Mouse (Mus musculus) limb, embryonic 14.5 days (tissue): ENCODE results near the gene Hfe2. TPM values are rescaled to one million over a fixed set of nuclear protein-coding genes. Genes with fewer than 3 reads are reported as not detected.

Source experiments
- ATAC-seq: fragments of 200-750 bp; cut with Nextera tagmentation; 2 replicates; pipeline ENCODE4 v1.8.0; 2017; ENCODE audit warnings: low read depth, moderate number of reproducible peaks, moderate TSS enrichment; ENCODE audit not compliant: low FRiP score
- DNase-seq: peaks from one replicate; pipeline ENCODE4 v3.0.0-alpha.2; 2015; ENCODE audit warnings: low spot score
- H3K27ac ChIP-seq: fragments of 300-500 bp; sonication (generic); replicated peaks from 2 replicates; pipeline ENCODE4 v1.5.1; 2014; ENCODE audit warnings: low read depth, mild to moderate bottlenecking, low read length, moderate library complexity, mixed read lengths
- H3K27me3 ChIP-seq: fragments of 300-500 bp; sonication (generic); 2 replicates; pipeline ENCODE4 v1.6.1; 2014; ENCODE audit warnings: low read length, mixed read lengths; ENCODE audit not compliant: control insufficient read depth, insufficient read depth
- H3K36me3 ChIP-seq: fragments of 300-500 bp; sonication (generic); 2 replicates; pipeline ENCODE4 v1.6.1; 2014; ENCODE audit warnings: mild to moderate bottlenecking, low read length, moderate library complexity, mixed read lengths; ENCODE audit not compliant: control insufficient read depth, insufficient read depth
- H3K4me1 ChIP-seq: fragments of 300-500 bp; sonication (generic); 2 replicates; pipeline ENCODE4 v1.6.1; 2014; ENCODE audit warnings: antibody characterized with exemption, low read length, mixed read lengths; ENCODE audit not compliant: control insufficient read depth, insufficient read depth
- H3K4me2 ChIP-seq: fragments of 300-500 bp; sonication (generic); replicated peaks from 2 replicates; pipeline ENCODE4 v1.6.1; 2014; ENCODE audit warnings: low read depth, mild to moderate bottlenecking, low read length, moderate library complexity; ENCODE audit not compliant: severe bottlenecking
- H3K4me3 ChIP-seq: fragments of 300-500 bp; sonication (generic); replicated peaks from 2 replicates; pipeline ENCODE4 v1.5.1; 2014; ENCODE audit warnings: low read length
- H3K9ac ChIP-seq: fragments of 300-500 bp; sonication (generic); 2 replicates; pipeline ENCODE4 v1.6.1; 2014; ENCODE audit warnings: mild to moderate bottlenecking, low read depth, low read length, moderate library complexity; ENCODE audit not compliant: severe bottlenecking
- H3K9me3 ChIP-seq: fragments of 300-500 bp; sonication (generic); 2 replicates; pipeline ENCODE4 v1.6.1; 2016; ENCODE audit warnings: low read length; ENCODE audit not compliant: control insufficient read depth
- POLR2A ChIP-seq: fragments of 200-500 bp; IDR thresholded peaks from 2 replicates; pipeline ENCODE4 v1.8.0; 2012; ENCODE audit warnings: inconsistent platforms, mild to moderate bottlenecking, moderate library complexity, borderline replicate concordance; ENCODE audit not compliant: insufficient read depth, insufficient read length; ENCODE audit errors: extremely low read depth
- WGBS: fragments of 180-500 bp; shearing (Covaris S2); extraction: QIAGEN DNeasy Blood & Tissue Kit; methylation state at CpG from one replicate; pipeline ENCODE4 v1.1.7; 2014; 5-methylcytosine and 5-hydroxymethylcytosine counted together
- polyA plus RNA-seq, 2 experiments: library from polyadenylated mRNA; depleted of rRNA in 1 of 2; stranded (reverse) in 1 of 2; unstranded in 1 of 2; fragments of >200 nt; fragmentation: Nextera tagmentation in 1 of 2; extraction: Ambion mirVana in 1 of 2; gene quantifications; 2 replicates each; pipeline versions ENCODE4 v1.2.1 to v1.2.3; 2012 to 2014

The Hfe2 gene
- polyA plus RNA-seq, 2 experiments: 20.5 to 21.4 TPM

DNA sequence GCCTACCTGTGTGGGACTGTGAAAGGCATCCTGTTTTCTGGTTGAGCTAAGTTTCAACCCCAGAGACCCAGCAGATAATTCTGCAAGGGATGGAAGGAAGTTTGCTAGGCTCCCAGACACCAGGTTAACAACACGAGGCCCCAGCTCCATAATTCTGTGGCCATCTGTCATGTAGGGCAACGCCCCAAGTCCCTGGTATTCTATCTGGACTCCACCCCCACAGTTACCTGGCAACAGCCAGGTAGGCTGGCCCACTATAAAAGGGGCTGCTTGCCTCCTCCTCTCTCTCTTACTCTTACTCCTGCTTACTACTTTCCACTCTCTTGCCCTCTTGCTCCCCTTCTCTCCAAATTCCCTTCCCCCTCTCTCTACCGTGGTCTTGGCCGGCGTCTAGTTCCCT, 4.8 kb upstream of the Hfe2 start:
- Histone ChIP-seq H3K9ac (no peak overlapping the region), H3K27ac (no peak overlapping the region), H3K9me3 (no peaks in the 10 kb centered on the region), H3K36me3 (no peaks in the 10 kb centered on the region), H3K4me3 (no peak overlapping the region), H3K27me3 (no peaks in the 10 kb centered on the region), H3K4me2 (no peak overlapping the region), H3K4me1 (no peaks in the 10 kb centered on the region)
- no peak for ATAC-seq
- no peak for TF ChIP-seq POLR2A
- DNase-seq: no peak
- WGBS: 51% methylated on average over 5 of the region's 5 CpGs

DNA sequence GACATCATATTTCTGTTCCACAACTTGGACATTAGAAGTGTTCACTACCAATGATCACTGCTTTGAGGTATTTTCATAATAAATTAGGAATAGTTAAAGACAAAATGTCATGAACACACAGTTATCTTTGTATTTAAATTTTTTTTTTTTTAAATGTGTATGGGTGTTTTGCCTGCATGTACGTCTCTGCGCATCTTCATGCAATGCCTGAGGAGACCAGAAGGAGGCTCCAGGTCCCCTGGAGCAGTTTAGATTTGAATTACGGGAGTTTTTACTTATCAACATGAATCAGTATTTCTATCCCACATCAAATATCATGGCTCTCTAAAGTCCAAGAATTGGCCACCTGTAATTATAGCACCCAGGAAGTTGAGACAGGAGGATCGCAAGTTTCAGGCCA, 2.8 kb upstream of the Hfe2 start:
- Histone ChIP-seq H3K4me2 (no peak overlapping the region), H3K27ac (no peak overlapping the region), H3K9ac (no peak overlapping the region), H3K4me1 (peaks cover 4% of the 10 kb centered on the region; the same call in 1 of the 2 replicates), H3K9me3 (no peaks in the 10 kb centered on the region), H3K27me3 (peaks cover 18% of the 10 kb centered on the region), H3K4me3 (no peak overlapping the region), H3K36me3 (no peaks in the 10 kb centered on the region)
- TF ChIP-seq POLR2A: no peak
- WGBS: 60% methylated on average over 4 of the region's 4 CpGs
- ATAC-seq: no peak
- no peak for DNase-seq

DNA sequence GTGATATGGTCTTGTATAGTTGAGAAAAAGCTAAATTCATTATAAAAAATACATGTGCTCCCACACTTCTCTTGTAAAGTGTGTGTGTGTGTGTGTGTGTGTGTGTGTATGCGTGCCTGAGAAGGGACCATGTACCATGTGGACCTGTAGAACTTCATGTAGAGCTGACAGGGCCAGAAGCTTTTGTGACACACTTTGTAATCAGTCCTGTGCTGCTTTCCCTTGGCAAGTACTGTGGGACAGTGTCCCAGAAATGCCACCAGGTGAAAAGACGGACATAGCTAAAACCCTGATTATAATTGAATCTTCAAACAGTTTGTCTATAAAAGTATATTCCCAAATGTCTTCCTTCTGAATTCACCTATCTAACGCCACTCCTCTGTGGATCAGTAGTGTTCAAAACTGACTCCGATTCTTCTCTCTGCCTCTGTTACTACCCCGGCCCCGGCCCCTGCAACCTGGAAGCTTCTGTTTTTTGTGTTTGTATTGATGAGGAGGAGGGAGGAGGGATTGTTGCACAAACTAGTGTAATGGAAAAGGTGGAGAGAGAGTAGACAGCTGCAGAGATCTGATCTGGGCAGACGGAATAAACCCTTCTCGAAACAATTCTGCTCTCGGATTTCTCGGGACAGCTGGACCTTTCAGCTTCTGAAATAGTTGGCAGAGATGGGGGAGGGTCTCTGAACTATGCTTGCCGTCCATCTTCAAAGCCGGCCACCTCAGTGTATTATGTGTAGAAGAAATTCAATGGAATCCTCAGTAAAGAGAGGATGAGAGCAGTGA, 753 bp upstream of the Hfe2 start:
- WGBS: 66% methylated on average over 12 of the region's 12 CpGs
- H3K27me3 ChIP-seq: peaks cover 29% of the 10 kb centered on the region
- peaks cover 7% of the 10 kb centered on the region; the same call in 1 of the 2 replicates for H3K4me1 ChIP-seq
- H3K4me2 ChIP-seq: no peak overlapping the region
- no peak overlapping the region for H3K9ac ChIP-seq
- H3K4me3 ChIP-seq: no peak overlapping the region
- no peak for TF ChIP-seq POLR2A
- H3K27ac ChIP-seq: no peak overlapping the region
- ATAC-seq: peak; percentile 48; the same call in 1 of the 2 replicates
- peak; percentile 14 for DNase-seq
- no peaks in the 10 kb centered on the region for H3K9me3 ChIP-seq
- no peaks in the 10 kb centered on the region for H3K36me3 ChIP-seq

DNA sequence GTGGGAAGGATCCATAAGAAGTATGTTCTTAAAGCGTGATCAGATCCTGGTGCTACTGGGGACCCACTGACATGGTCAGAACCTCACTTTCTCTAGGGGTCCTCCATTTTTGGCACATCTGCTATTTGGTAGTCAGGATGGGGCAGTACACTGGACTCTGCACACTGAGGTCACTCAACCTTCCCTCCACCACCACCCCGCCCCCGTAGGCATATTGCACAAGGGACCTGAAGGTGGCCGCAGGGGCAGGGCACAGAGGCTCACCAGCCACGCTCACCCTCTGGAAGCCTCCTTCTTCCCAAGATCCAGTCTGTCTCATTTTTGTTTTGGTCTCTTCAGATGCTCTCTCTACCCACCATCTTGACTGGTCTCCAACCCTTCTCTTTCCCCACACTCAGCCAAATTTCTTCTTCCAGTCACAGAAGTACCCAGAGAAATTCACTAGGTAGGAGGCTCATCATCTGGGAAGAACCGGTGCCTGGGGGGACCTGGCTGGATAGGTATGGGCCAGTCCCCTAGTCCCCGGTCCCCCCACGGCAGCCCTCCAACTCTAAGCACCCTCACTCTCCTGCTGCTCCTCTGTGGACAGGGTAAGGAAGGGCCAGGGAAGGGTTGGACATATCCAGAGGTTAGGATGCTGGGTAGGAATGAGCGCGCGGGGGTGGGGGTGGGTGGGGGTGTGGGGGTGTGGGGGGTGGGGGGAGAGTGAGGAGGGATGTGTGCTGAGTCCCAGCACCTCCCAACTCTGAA, 1.2 kb downstream of the Hfe2 start:
- no peaks in the 10 kb centered on the region for H3K36me3 ChIP-seq
- DNase-seq (no peak), ATAC-seq (no peak)
- no peak overlapping the region for H3K9ac ChIP-seq
- H3K9me3 ChIP-seq: no peaks in the 10 kb centered on the region
- H3K4me1 ChIP-seq: peaks cover 7% of the 10 kb centered on the region; the same call in 1 of the 2 replicates
- no peak overlapping the region for H3K27ac ChIP-seq
- WGBS: 72% methylated on average over 11 of the region's 11 CpGs
- TF ChIP-seq POLR2A: no peak
- H3K4me3 ChIP-seq: peak overlapping the region; percentile 40; the same call in 1 of the 2 replicates
- peaks cover 29% of the 10 kb centered on the region for H3K27me3 ChIP-seq
- peak overlapping the region; percentile 83; the same call in 1 of the 2 replicates for H3K4me2 ChIP-seq

DNA sequence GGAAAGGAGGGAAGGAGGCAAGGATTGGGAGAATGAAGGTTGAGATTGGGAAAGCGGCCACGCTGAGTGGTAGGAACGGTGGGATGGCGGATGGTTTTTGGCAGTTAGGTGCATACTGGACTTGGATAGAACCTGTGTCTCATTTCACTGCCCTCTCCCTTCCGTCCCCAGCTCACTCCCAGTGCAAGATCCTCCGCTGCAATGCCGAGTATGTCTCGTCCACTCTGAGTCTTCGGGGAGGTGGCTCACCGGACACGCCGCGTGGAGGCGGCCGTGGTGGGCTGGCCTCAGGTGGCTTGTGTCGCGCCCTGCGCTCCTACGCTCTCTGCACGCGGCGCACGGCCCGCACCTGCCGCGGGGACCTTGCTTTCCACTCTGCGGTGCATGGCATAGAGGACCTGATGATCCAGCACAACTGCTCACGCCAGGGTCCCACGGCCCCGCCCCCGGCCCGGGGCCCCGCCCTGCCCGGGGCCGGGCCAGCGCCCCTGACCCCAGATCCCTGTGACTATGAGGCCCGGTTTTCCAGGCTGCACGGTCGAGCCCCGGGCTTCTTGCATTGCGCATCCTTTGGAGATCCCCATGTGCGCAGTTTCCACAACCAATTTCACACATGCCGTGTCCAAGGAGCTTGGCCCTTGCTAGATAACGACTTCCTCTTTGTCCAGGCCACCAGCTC, 2.0 kb downstream of the Hfe2 start:
- peak; percentile 32; the same call in 1 of the 2 replicates for ATAC-seq
- Histone ChIP-seq H3K27ac (no peak overlapping the region), H3K27me3 (peaks cover 29% of the 10 kb centered on the region), H3K36me3 (no peaks in the 10 kb centered on the region), H3K9me3 (no peaks in the 10 kb centered on the region), H3K4me1 (peaks cover 7% of the 10 kb centered on the region; the same call in 1 of the 2 replicates), H3K9ac (peak overlapping the region; percentile 46), H3K4me3 (peak overlapping the region; percentile 40), H3K4me2 (peak overlapping the region; percentile 83)
- no peak for DNase-seq
- TF ChIP-seq POLR2A: no peak
- 4% methylated on average over 41 of the region's 44 CpGs for WGBS
